Mouse (Mus musculus) G1E (cell line): ENCODE measurements around the gene Sept3. TPM values are rescaled to one million over a fixed set of nuclear protein-coding genes. Genes with fewer than 3 reads are reported as not detected.

Source experiments
- ATAC-seq: 2 replicates; pipeline ENCODE4 v1.8.0; 2016; ENCODE audit warnings: mild to moderate bottlenecking; ENCODE audit not compliant: insufficient number of reproducible peaks, poor library complexity, low FRiP score, severe bottlenecking; ENCODE audit errors: extremely low read depth
- DNase-seq: peaks from one replicate; pipeline ENCODE4 v3.0.0; 2012; ENCODE audit warnings: low spot score
- H3K27me3 ChIP-seq: 2 replicates; pipeline ENCODE4 v1.6.1; 2012; ENCODE audit warnings: mild to moderate bottlenecking, low read length, inconsistent platforms; ENCODE audit not compliant: insufficient read depth
- H3K36me3 ChIP-seq: replicated peaks from 2 replicates; pipeline ENCODE3; 2012; ENCODE audit warnings: mild to moderate bottlenecking, inconsistent platforms
- H3K4me1 ChIP-seq: 2 replicates; pipeline ENCODE4 v1.6.1; 2012; ENCODE audit warnings: low read depth, low read length, inconsistent platforms, mixed read lengths; ENCODE audit not compliant: insufficient read depth
- H3K4me3 ChIP-seq: 2 replicates; pipeline ENCODE4 v1.5.1; 2012; ENCODE audit warnings: low read depth, mild to moderate bottlenecking, inconsistent platforms, low read length, moderate library complexity, mixed read lengths
- H3K9me3 ChIP-seq: replicated peaks from 2 replicates; pipeline ENCODE4 v1.6.1; 2012; ENCODE audit warnings: inconsistent platforms
- CTCF ChIP-seq: IDR thresholded peaks from 2 replicates; pipeline ENCODE4 v1.5.1; 2012; ENCODE audit warnings: low read depth, low read length, inconsistent platforms, mixed read lengths
- GATA1 ChIP-seq: IDR thresholded peaks from 2 replicates; pipeline ENCODE4 v1.6.1; 2012; ENCODE audit warnings: borderline replicate concordance, low read length, inconsistent platforms, mixed read lengths
- GATA2 ChIP-seq: IDR thresholded peaks from 2 replicates; pipeline ENCODE4 v1.6.1; 2012; ENCODE audit warnings: low read depth, low read length, inconsistent platforms, borderline replicate concordance
- POLR2AphosphoS5 ChIP-seq: IDR thresholded peaks from 2 replicates; pipeline ENCODE4 v1.6.1; 2012; ENCODE audit warnings: low read depth, low read length, inconsistent platforms; ENCODE audit not compliant: insufficient replicate concordance
- TAL1 ChIP-seq: conservative IDR thresholded peaks from 2 replicates; pipeline ENCODE4 v1.6.1; 2012; ENCODE audit warnings: low read depth, low read length, inconsistent platforms, mixed read lengths
- polyA plus RNA-seq: library from polyadenylated mRNA; stranded (reverse); fragments of >175 nt; gene quantifications from 2 replicates; pipeline ENCODE4 v1.2.3, GENCODE M21; 2012
- total RNA-seq, 2 experiments: library from RNA; stranded (forward) in 1 of 2; stranded (reverse) in 1 of 2; fragments of 200-1000 nt in 1 of 2; fragments of >200 nt in 1 of 2; fragmentation: Nextera tagmentation in 1 of 2; gene quantifications; 2 replicates each; pipeline ENCODE4 v1.2.3; 2014 to 2017

The Sept3 gene
- total and polyA plus RNA-seq, 3 experiments: 0.05 TPM; not detected in 2

GRCm38 (mm10) chr15:82247131-82247776, 27.4 kb upstream of the Sept3 start:
- peaks cover 24% of the 10 kb centered on the region for H3K4me1 ChIP-seq
- H3K27me3 ChIP-seq: no peaks in the 10 kb centered on the region
- H3K4me3 ChIP-seq: no peak overlapping the region
- no peak for DNase-seq
- no peak for TF ChIP-seq CTCF
- TF ChIP-seq GATA2: no peak
- no peak for TF ChIP-seq POLR2AphosphoS5
- TF ChIP-seq GATA1: no peak
- no peak for TF ChIP-seq TAL1
- H3K36me3 ChIP-seq: peaks cover 5% of the 10 kb centered on the region
- ATAC-seq: no peak
- H3K9me3 ChIP-seq: 0 out of 2 replicates have a peak, but pooled peaks cover 2% of the 10 kb centered on the region

- Histone ChIP-seq H3K4me3 (no peak overlapping the region), H3K36me3 (no peaks in the 10 kb centered on the region), H3K9me3 (0 out of 2 replicates have a peak, but pooled peaks cover 2% of the 10 kb centered on the region), H3K27me3 (peaks cover 13% of the 10 kb centered on the region), H3K4me1 (peaks cover 10% of the 10 kb centered on the region; the same call in 1 of the 2 replicates)
- DNase-seq (no peak), ATAC-seq (no peak)
- peak; percentile 16; the same call in 1 of the 2 replicates for TF ChIP-seq CTCF
- no peak for TF ChIP-seq GATA1
- no peak for TF ChIP-seq TAL1
- TF ChIP-seq POLR2AphosphoS5: no peak
- no peak for TF ChIP-seq GATA2
Observed at GRCm38 (mm10) chr15:82251579-82251978, 23.1 kb upstream of the Sept3 start.

- Histone ChIP-seq H3K36me3 (no peaks in the 10 kb centered on the region), H3K4me1 (peaks cover 8% of the 10 kb centered on the region; the same call in 1 of the 2 replicates), H3K27me3 (peaks cover 15% of the 10 kb centered on the region), H3K4me3 (no peak within 1 kb of the TSS), H3K9me3 (0 out of 2 replicates have a peak, but pooled peaks cover 2% of the 10 kb centered on the region)
- TF ChIP-seq TAL1: no peak
- TF ChIP-seq GATA1: no peak
- TF ChIP-seq CTCF: no peak
- TF ChIP-seq GATA2: no peak
- TF ChIP-seq POLR2AphosphoS5: no peak
- DNase-seq (no peak), ATAC-seq (no peak)
Observed at GRCm38 (mm10) chr15:82252097-82252496, 22.6 kb upstream of the Sept3 start, which contains the start of gene 1500009C09Rik. Gene 1500009C09Rik (plus strand): TSS chr15:82252397.

- Histone ChIP-seq H3K27me3 (peaks cover 29% of the 10 kb centered on the region), H3K4me1 (peaks cover 11% of the 10 kb centered on the region; the same call in 1 of the 2 replicates), H3K36me3 (no peaks in the 10 kb centered on the region), H3K9me3 (0 out of 2 replicates have a peak, but pooled peaks cover 2% of the 10 kb centered on the region), H3K4me3 (no peak overlapping the region)
- no peak for DNase-seq
- TF ChIP-seq GATA2 (no peak), TAL1 (no peak)
- ATAC-seq: no peak
Observed at GRCm38 (mm10) chr15:82255248-82255647, 19.4 kb upstream of the Sept3 start.

- Histone ChIP-seq H3K36me3 (no peaks in the 10 kb centered on the region), H3K4me3 (no peak overlapping the region), H3K27me3 (peaks cover 33% of the 10 kb centered on the region), H3K9me3 (0 out of 2 replicates have a peak, but pooled peaks cover 2% of the 10 kb centered on the region), H3K4me1 (peaks cover 8% of the 10 kb centered on the region; the same call in 1 of the 2 replicates)
- no peak for DNase-seq
- no peak for ATAC-seq
- no peak for TF ChIP-seq CTCF
- TF ChIP-seq TAL1: no peak
- no peak for TF ChIP-seq POLR2AphosphoS5
- TF ChIP-seq GATA1: no peak
- TF ChIP-seq GATA2: no peak
Observed at GRCm38 (mm10) chr15:82255944-82256383, 18.7 kb upstream of the Sept3 start.

- Histone ChIP-seq H3K36me3 (no peaks in the 10 kb centered on the region), H3K4me1 (peaks cover 3% of the 10 kb centered on the region; the same call in 1 of the 2 replicates), H3K9me3 (no peaks in the 10 kb centered on the region), H3K4me3 (no peak overlapping the region), H3K27me3 (peaks cover 40% of the 10 kb centered on the region)
- DNase-seq (no peak), ATAC-seq (no peak)
- TF ChIP-seq TAL1: no peak
- TF ChIP-seq CTCF: peak; percentile 79
- TF ChIP-seq GATA1: no peak
- no peak for TF ChIP-seq GATA2
- TF ChIP-seq POLR2AphosphoS5: no peak
Observed at GRCm38 (mm10) chr15:82259510-82259909, 15.2 kb upstream of the Sept3 start.
